ENCODE assay signal across 10 mouse cellular contexts in genomic region chr13:93840146-93840545, GRCm38 (mm10).
A peak's percentile ranks its signal among the peaks of the same experiment; 100 is the strongest.
DNase-seq lines count a peak whose midpoint lies in the region; ATAC-seq and TF ChIP-seq lines count a peak whose summit lies in the region.
"Had no signal": no experiment of that assay in that cellular context is flagged by ENCODE, and none has a peak within 500 bp of the region (broad histone marks: within the 10 kb centered on the region; RNA-seq: fewer than 3 reads in every experiment).

No protein-coding gene starts in this region.

- peaks cover 5% of the 10 kb centered on the region for H3K4me1 ChIP-seq in heart, adult 2 months (ENCODE audit: control insufficient read depth, insufficient read depth, low read length)
- H3K4me1 ChIP-seq in embryonic facial prominence, embryonic 13.5 days, result peaks cover 55% of the 10 kb centered on the region
- peaks cover 15% of the 10 kb centered on the region for H3K4me1 ChIP-seq in intestine, embryonic 15.5 days (replicated peaks)

- no peak overlapping the region for H3K4me3 ChIP-seq in heart, adult 2 months
- no peak overlapping the region for H3K4me3 ChIP-seq in embryonic facial prominence, embryonic 13.5 days
- H3K4me3 ChIP-seq in intestine, embryonic 15.5 days (replicated peaks), result no peak overlapping the region
- H3K4me3 ChIP-seq: erythroblast, embryonic 14.5 days had no signal

- H3K36me3 ChIP-seq in heart, adult 2 months (ENCODE audit: control insufficient read depth, insufficient read depth, low read length), result peaks cover 5% of the 10 kb centered on the region; the same call in 1 of the 2 replicates
- H3K36me3 ChIP-seq in embryonic facial prominence, embryonic 13.5 days, result no peaks in the 10 kb centered on the region
- no peaks in the 10 kb centered on the region for H3K36me3 ChIP-seq in intestine, embryonic 15.5 days

- intact Hi-C loops in heart, adult 2 months (cut with DNase I), result no loop called here
- intact Hi-C loops in heart, postnatal 36 days (cut with DNase I), result no loop called here

- TF ChIP-seq CTCF in heart, adult 2 months (IDR thresholded peaks at IDR 0.05), result no peak

- ATAC-seq in embryonic facial prominence, embryonic 13.5 days (ENCODE audit: insufficient number of reproducible peaks, insufficient read depth, low FRiP score, low TSS enrichment, low read depth), result no peak
- ATAC-seq in intestine, embryonic 15.5 days, result peak; percentile 90
- ATAC-seq: inflammation-experienced regulatory T-cells, adult 6 months had no signal

- no peaks in the 10 kb centered on the region for H3K9me3 ChIP-seq in embryonic facial prominence, embryonic 13.5 days
- no peaks in the 10 kb centered on the region for H3K9me3 ChIP-seq in intestine, embryonic 15.5 days

- DNase-seq in heart, adult 2 months, result peak in 1 of 2 experiments; percentile 19
- no peak for DNase-seq in heart, postnatal 36 days
- DNase-seq in 3T3-L1 (ENCODE audit: low read depth, low spot score), result peak; percentile 75
- no peak for DNase-seq in right cerebral cortex, adult 18-20 months
- no peak for DNase-seq in spleen, postnatal 10 days (ENCODE audit: low spot score in 2 of 2)
- DNase-seq in yolk sac, embryonic 10.5 days (ENCODE audit: low spot score), result no peak

- no peak overlapping the region for H3K4me2 ChIP-seq in embryonic facial prominence, embryonic 13.5 days
- H3K4me2 ChIP-seq in intestine, embryonic 15.5 days (replicated peaks), result no peak overlapping the region

- H3K27me3 ChIP-seq in heart, adult 2 months (ENCODE audit: control insufficient read depth, insufficient read depth, low read length), result no peaks in the 10 kb centered on the region
- H3K27me3 ChIP-seq in embryonic facial prominence, embryonic 13.5 days, result no peaks in the 10 kb centered on the region
- no peaks in the 10 kb centered on the region for H3K27me3 ChIP-seq in intestine, embryonic 15.5 days (replicated peaks)

- TF ChIP-seq EP300 in heart, adult 2 months (IDR thresholded peaks at IDR 0.05; ENCODE audit: insufficient read depth, low read depth, low read length), result no peak

- no peak for TF ChIP-seq POLR2A in heart, adult 2 months (IDR thresholded peaks at IDR 0.05; ENCODE audit: insufficient read depth, low read depth, low read length)

- H3K27ac ChIP-seq in heart, adult 2 months, result peak overlapping the region; percentile 76; the same call in 1 of the 2 replicates
- H3K27ac ChIP-seq in embryonic facial prominence, embryonic 13.5 days, result peak overlapping the region; percentile 95
- 0 out of 2 replicates have a peak overlapping the region, but pooled peaks have one; percentile 32 for H3K27ac ChIP-seq in intestine, embryonic 15.5 days

- no peaks in the 10 kb centered on the region for H3K79me2 ChIP-seq in heart, adult 2 months (replicated peaks; ENCODE audit: control insufficient read depth, insufficient read depth, low read length)

- no peak overlapping the region for H3K9ac ChIP-seq in heart, adult 2 months (ENCODE audit: low read depth, low read length)
- no peak overlapping the region for H3K9ac ChIP-seq in embryonic facial prominence, embryonic 13.5 days
- no peak overlapping the region for H3K9ac ChIP-seq in intestine, embryonic 15.5 days

- 48% methylated on average over 2 of the region's 2 CpGs for WGBS in heart, adult 2 months
- 45% methylated on average over 2 of the region's 2 CpGs for WGBS in embryonic facial prominence, embryonic 13.5 days
- WGBS in intestine, embryonic 15.5 days, result 38% methylated on average over 2 of the region's 2 CpGs

Comparison
In these comparisons a context has a peak if more than half of its experiments do, and no peak if none do; other contexts are left out.
1. H3K27ac ChIP-seq: peak in every context shown above with its lines; median percentile 95 in embryonic facial prominence, embryonic 13.5 days; 76 in heart, adult 2 months; 32 in intestine, embryonic 15.5 days.